Mouse (Mus musculus) cerebellum, adult 2 months (tissue): ENCODE results near the gene Mxra7.

Source experiments
- CTCF ChIP-seq: fragments of 200-500 bp; IDR thresholded peaks from 2 replicates; pipeline ENCODE4 v1.5.1; 2011; ENCODE audit warnings: low read depth, mild to moderate bottlenecking, control low read depth, low read length, moderate library complexity, borderline replicate concordance; ENCODE audit not compliant: insufficient read depth
- POLR2A ChIP-seq: fragments of 200-500 bp; IDR thresholded peaks from 2 replicates; pipeline ENCODE4 v1.6.1; 2011; ENCODE audit warnings: low read length, control low read depth, borderline replicate concordance; ENCODE audit not compliant: insufficient read depth

- TF ChIP-seq CTCF = no peak
- no peak for TF ChIP-seq POLR2A
These were observed 21.4 kb downstream of the Mxra7 start for GRCm38 (mm10) chr11:116806136-116807071.
